8 mouse cellular contexts compared by ENCODE assay signal in genomic region chr7:80025391-80026117, GRCm38 (mm10). TPM values are rescaled to one million over a fixed set of nuclear protein-coding genes. Genes with fewer than 3 reads are reported as not detected.
DNase-seq lines count a peak whose midpoint lies in the region; ATAC-seq and TF ChIP-seq lines count a peak whose summit lies in the region.

No protein-coding gene starts in this region.

- H3K27ac ChIP-seq in spleen, adult 2 months (ENCODE audit: insufficient read depth, low read length), result peak overlapping the region; percentile 100
- peak overlapping the region; percentile 99 for H3K27ac ChIP-seq in intestine, postnatal 0 days (ENCODE audit: low read depth, low read length)
- peak overlapping the region; percentile 38 for H3K27ac ChIP-seq in olfactory bulb, adult 2 months (ENCODE audit: insufficient read depth, low read depth, low read length)

- no peaks in the 10 kb centered on the region for H3K27me3 ChIP-seq in spleen, adult 2 months (ENCODE audit: control insufficient read depth, insufficient read depth, low read length)
- no peaks in the 10 kb centered on the region for H3K27me3 ChIP-seq in intestine, postnatal 0 days (replicated peaks; ENCODE audit: control insufficient read depth, insufficient read depth, low read length)

- H3K9me3 ChIP-seq in intestine, postnatal 0 days (ENCODE audit: control insufficient read depth), result no peaks in the 10 kb centered on the region

- DNase-seq in embryo, embryonic 10.5 days (ENCODE audit: low spot score), result peak; percentile 70
- no peak for DNase-seq in embryo, embryonic 11 days
- DNase-seq in spleen, adult 2 months (ENCODE audit: low read depth in 1 of 2, low spot score in 2 of 2), result no peak
- no peak for DNase-seq in spleen, adult 12 weeks (ENCODE audit: low spot score)
- DNase-seq in urinary bladder, postnatal 14 days (ENCODE audit: low spot score), result no peak

- 1% methylated on average over 28 of the region's 28 CpGs for WGBS in spleen, adult 2 months
- WGBS in intestine, postnatal 0 days, result under 1% methylated on average over 28 of the region's 28 CpGs
- WGBS in olfactory bulb, adult 2 months, result 2% methylated on average over 27 of the region's 28 CpGs

- TF ChIP-seq CTCF in spleen, adult 2 months (IDR thresholded peaks at IDR 0.05; ENCODE audit: extremely low read depth, insufficient read depth, insufficient read length, insufficient replicate concordance), result no peak
- TF ChIP-seq CTCF in intestine, postnatal 0 days (IDR thresholded peaks at IDR 0.05; ENCODE audit: low read depth), result no peak
- TF ChIP-seq CTCF in olfactory bulb, adult 2 months (IDR thresholded peaks at IDR 0.05; ENCODE audit: insufficient read depth, low read depth, low read length), result no peak

- peaks cover 15% of the 10 kb centered on the region for H3K4me1 ChIP-seq in spleen, adult 2 months (ENCODE audit: control insufficient read depth, insufficient read depth, insufficient read length)
- 0 out of 2 replicates have a peak, but pooled peaks cover 4% of the 10 kb centered on the region for H3K4me1 ChIP-seq in intestine, postnatal 0 days (replicated peaks; ENCODE audit: control insufficient read depth, insufficient read depth, low read length)
- peaks cover 29% of the 10 kb centered on the region for H3K4me1 ChIP-seq in olfactory bulb, adult 2 months (ENCODE audit: control insufficient read depth, insufficient read depth, low read length)

- TF ChIP-seq POLR2A in spleen, adult 2 months (IDR thresholded peaks at IDR 0.05; ENCODE audit: low read depth, low read length), result no peak
- no peak for TF ChIP-seq POLR2A in olfactory bulb, adult 2 months (IDR thresholded peaks at IDR 0.05; ENCODE audit: insufficient read depth, low read depth, low read length)

- no peaks in the 10 kb centered on the region for H3K36me3 ChIP-seq in spleen, adult 2 months (ENCODE audit: control insufficient read depth, insufficient read depth, low read length)
- no peaks in the 10 kb centered on the region for H3K36me3 ChIP-seq in intestine, postnatal 0 days (ENCODE audit: control insufficient read depth, insufficient read depth)

- no peak; the same call in 1 of the 2 replicates for ATAC-seq in intestine, postnatal 0 days
- ATAC-seq in cerebellum, adult (ENCODE audit: insufficient number of reproducible peaks, low FRiP score, low TSS enrichment), result no peak

- H3K9ac ChIP-seq in intestine, postnatal 0 days (ENCODE audit: low read depth, low read length), result peak overlapping the region; percentile 94

- H3K4me3 ChIP-seq in spleen, adult 2 months (ENCODE audit: extremely low read depth, insufficient read depth, insufficient read length), result peak overlapping the region; percentile 83
- H3K4me3 ChIP-seq in intestine, postnatal 0 days (ENCODE audit: low read depth, low read length), result peak overlapping the region; percentile 90
- H3K4me3 ChIP-seq in olfactory bulb, adult 2 months (ENCODE audit: insufficient read depth, low read depth, low read length), result peak overlapping the region; percentile 57

- H3K4me2 ChIP-seq in intestine, postnatal 0 days (replicated peaks; ENCODE audit: low read depth), result peak overlapping the region; percentile 92

RNA-seq across cellular contexts. Expression of gene Zfp710, which starts 0.9 kb away (rescaled TPM):
- 45.3 and 57.7 TPM in 2 replicates for polyA plus RNA-seq in spleen, adult 2 months (2012; rRNA removed)
- polyA plus RNA-seq in intestine, postnatal 0 days (2015; fragmentation: Nextera tagmentation; extraction: Ambion mirVana), result 8.5 and 9.4 TPM in 2 replicates
- not detected in 2 replicates for polyA plus RNA-seq in olfactory bulb, adult 2 months (2012; ENCODE audit: insufficient read depth, insufficient read length, low replicate concordance, missing spikeins)

Comparison
In these comparisons a context has a peak if more than half of its experiments do, and no peak if none do; other contexts are left out.
1. H3K27ac ChIP-seq: peak in every context shown above with its lines; median percentile 100 in spleen, adult 2 months; 99 in intestine, postnatal 0 days; 38 in olfactory bulb, adult 2 months.